In the genomic region with DNA sequence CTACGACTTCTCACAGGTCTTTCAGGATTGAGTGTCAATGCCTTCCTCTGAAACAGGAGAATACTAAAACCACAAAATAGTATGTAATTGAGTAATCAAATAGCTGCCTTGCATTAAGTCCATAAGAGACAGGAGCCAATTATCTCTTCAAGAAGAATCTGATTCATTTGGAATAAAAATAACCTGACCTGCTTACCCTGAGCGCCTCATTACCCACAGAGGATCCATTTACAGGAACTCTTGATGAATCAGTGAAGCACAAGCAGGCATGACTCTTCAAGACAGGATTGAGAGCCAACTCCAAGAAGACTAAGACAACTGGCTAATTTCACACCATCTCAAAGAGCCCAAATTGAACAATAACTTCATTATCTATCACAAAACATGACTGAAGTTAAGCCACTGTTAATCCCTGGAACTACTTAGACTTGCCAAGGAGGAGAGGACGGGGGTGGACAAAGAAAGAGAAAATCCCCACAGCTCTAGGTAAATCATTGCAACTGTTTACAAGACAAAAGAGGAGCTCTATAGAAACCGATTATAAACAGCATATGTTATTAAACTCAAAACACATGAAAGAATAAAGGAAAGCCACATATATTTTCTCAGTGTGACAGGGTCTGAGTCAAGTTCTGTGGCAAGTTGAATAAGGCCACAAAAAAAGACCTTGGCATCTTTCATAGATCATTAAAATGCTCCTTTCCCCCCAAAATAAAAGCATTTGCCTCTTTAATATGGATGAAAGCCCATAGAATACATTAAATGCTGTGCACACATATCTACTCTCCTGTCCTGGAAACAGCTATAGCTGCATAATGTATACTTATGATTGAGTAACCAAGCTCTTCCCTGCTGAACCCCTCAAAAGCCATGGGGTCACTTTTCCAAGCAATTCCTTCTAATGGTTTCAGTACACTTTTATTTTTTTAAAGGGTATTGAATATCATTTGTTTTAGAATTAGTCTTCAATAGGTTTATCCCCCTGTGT, we compare ENCODE assay signal across 19 mouse cellular contexts.
DNase-seq lines count a peak whose midpoint lies in the region; ATAC-seq and TF ChIP-seq lines count a peak whose summit lies in the region.
"Had no signal": no experiment of that assay in that cellular context is flagged by ENCODE, and none has a peak within 500 bp of the region (broad histone marks: within the 10 kb centered on the region; RNA-seq: fewer than 3 reads in every experiment).

No protein-coding gene starts in this region.

- peak; percentile 62; the same call in 1 of the 2 replicates for ATAC-seq in kidney, embryonic 15.5 days (replicated peaks; ENCODE audit: low FRiP score)
- peak; percentile 28; the same call in 1 of the 2 replicates for ATAC-seq in forebrain, embryonic 16.5 days
- ATAC-seq: CD4-positive, CD25-positive, alpha-beta regulatory T cell, adult 4 months; intestine, embryonic 15.5 days; liver, postnatal 0 days had no signal

- no peaks in the 10 kb centered on the region for H3K79me3 ChIP-seq in C2C12 (ENCODE audit: low read depth)

- no peak overlapping the region for H3K4me2 ChIP-seq in kidney, embryonic 15.5 days
- no peak overlapping the region for H3K4me2 ChIP-seq in forebrain, embryonic 16.5 days (ENCODE audit: low read length)
- H3K4me2 ChIP-seq: heart, embryonic 12.5 days; intestine, embryonic 15.5 days; limb, embryonic 15.5 days had no signal

- no peak overlapping the region for H3K27ac ChIP-seq in kidney, embryonic 15.5 days
- H3K27ac ChIP-seq in kidney, adult 2 months (ENCODE audit: insufficient read depth, low read depth, low read length) = no peak overlapping the region
- no peak overlapping the region for H3K27ac ChIP-seq in forebrain, embryonic 16.5 days (ENCODE audit: low read length)
- H3K27ac ChIP-seq: intestine, embryonic 15.5 days; limb, embryonic 15.5 days had no signal

- no peak overlapping the region for H3K4me3 ChIP-seq in kidney, embryonic 15.5 days (replicated peaks)
- no peak overlapping the region for H3K4me3 ChIP-seq in kidney, adult 2 months (ENCODE audit: insufficient read depth, low read depth, low read length)
- no peak overlapping the region for H3K4me3 ChIP-seq in C2C12 (ENCODE audit: insufficient read depth, poor library complexity, severe bottlenecking)
- H3K4me3 ChIP-seq in forebrain, embryonic 16.5 days (replicated peaks; ENCODE audit: low read length) = no peak overlapping the region
- H3K4me3 ChIP-seq: heart, embryonic 12.5 days; intestine, embryonic 15.5 days; limb, embryonic 15.5 days had no signal

- no peaks in the 10 kb centered on the region for H3K9me3 ChIP-seq in kidney, embryonic 15.5 days (replicated peaks)
- no peaks in the 10 kb centered on the region for H3K9me3 ChIP-seq in forebrain, embryonic 16.5 days (ENCODE audit: control insufficient read depth, low read length)
- H3K9me3 ChIP-seq: heart, embryonic 12.5 days; intestine, embryonic 15.5 days; limb, embryonic 15.5 days had no signal

- no peak overlapping the region for H3K9ac ChIP-seq in kidney, embryonic 15.5 days
- H3K9ac ChIP-seq in forebrain, embryonic 16.5 days (replicated peaks; ENCODE audit: low read depth, low read length) = no peak overlapping the region
- H3K9ac ChIP-seq: heart, embryonic 12.5 days; intestine, embryonic 15.5 days; limb, embryonic 15.5 days; liver, postnatal 0 days had no signal

- no peaks in the 10 kb centered on the region for H3K36me3 ChIP-seq in kidney, embryonic 15.5 days
- H3K36me3 ChIP-seq in kidney, adult 2 months (ENCODE audit: control insufficient read depth, insufficient read depth, low read length) = no peaks in the 10 kb centered on the region
- no peaks in the 10 kb centered on the region for H3K36me3 ChIP-seq in C2C12 (ENCODE audit: control insufficient read depth, insufficient read depth)
- no peaks in the 10 kb centered on the region for H3K36me3 ChIP-seq in forebrain, embryonic 16.5 days (ENCODE audit: control insufficient read depth, insufficient read depth)
- H3K36me3 ChIP-seq: heart, embryonic 12.5 days; intestine, embryonic 15.5 days; limb, embryonic 15.5 days had no signal

- no peaks in the 10 kb centered on the region for H3K27me3 ChIP-seq in kidney, embryonic 15.5 days
- no peaks in the 10 kb centered on the region for H3K27me3 ChIP-seq in kidney, adult 2 months (replicated peaks; ENCODE audit: control insufficient read depth, insufficient read depth, low read length)
- H3K27me3 ChIP-seq in C2C12 (ENCODE audit: control insufficient read depth, insufficient read depth, insufficient read length) = no peaks in the 10 kb centered on the region
- no peaks in the 10 kb centered on the region for H3K27me3 ChIP-seq in forebrain, embryonic 16.5 days (replicated peaks; ENCODE audit: control insufficient read depth, insufficient read depth, low read length)
- H3K27me3 ChIP-seq: heart, embryonic 12.5 days; intestine, embryonic 15.5 days; limb, embryonic 15.5 days had no signal

- no peak for DNase-seq in kidney, adult 2 months
- peak; percentile 8 for DNase-seq in brain, adult 2 months (ENCODE audit: low read depth, low spot score)
- no peak for DNase-seq in adrenal gland, adult 2 months
- no peak for DNase-seq in lung, adult 18-20 months
- DNase-seq: cerebellum, postnatal 25 days; gastrocnemius, postnatal 25 days; heart, postnatal 36 days; kidney, postnatal 14 days; layer of hippocampus, adult 9-11 months; liver, postnatal 0 days; lung, postnatal 36 days; right cerebral cortex, postnatal 25 days had no signal

- H3K79me2 ChIP-seq in C2C12 (ENCODE audit: control insufficient read depth, insufficient read depth) = no peaks in the 10 kb centered on the region

- WGBS in kidney, embryonic 15.5 days = 70% methylated on average over 4 of the region's 4 CpGs
- WGBS in kidney, adult 2 months = 58% methylated on average over 4 of the region's 4 CpGs
- WGBS in forebrain, embryonic 16.5 days = 12% methylated on average over 4 of the region's 4 CpGs

- no peaks in the 10 kb centered on the region for H3K4me1 ChIP-seq in kidney, embryonic 15.5 days
- no peaks in the 10 kb centered on the region for H3K4me1 ChIP-seq in kidney, adult 2 months (ENCODE audit: control insufficient read depth, insufficient read depth, low read length)
- H3K4me1 ChIP-seq in forebrain, embryonic 16.5 days (replicated peaks; ENCODE audit: control insufficient read depth, insufficient read depth, low read length) = no peaks in the 10 kb centered on the region
- H3K4me1 ChIP-seq: heart, embryonic 12.5 days; intestine, embryonic 15.5 days; limb, embryonic 15.5 days had no signal

- no peak for TF ChIP-seq CTCF in kidney, adult 2 months (conservative IDR thresholded peaks at IDR 0.05; ENCODE audit: insufficient read depth, insufficient read length, low read depth, low read length)
- no peak for TF ChIP-seq CTCF in C2C12 (IDR thresholded peaks at IDR 0.05; ENCODE audit: control insufficient read depth, insufficient read depth, insufficient read length)

- no peak overlapping the region for H3ac ChIP-seq in C2C12 (ENCODE audit: control insufficient read depth, insufficient read length, low read depth)

- TF ChIP-seq POLR2A in kidney, adult 2 months (IDR thresholded peaks at IDR 0.05; ENCODE audit: low read depth, low read length) = no peak

TF ChIP-seq in C2C12, 6 proteins besides CTCF, POLR2A, EP300 and RAD21:
- TF ChIP-seq FOSL1 (IDR thresholded peaks at IDR 0.05; ENCODE audit: insufficient read depth, low read length, poor library complexity, severe bottlenecking) (peak; percentile 79), MYOD1 (IDR thresholded peaks at IDR 0.05; ENCODE audit: control insufficient read depth, insufficient read length, low read depth) (peak; percentile 31), USF1 (IDR thresholded peaks at IDR 0.05; ENCODE audit: low read depth) (no peak), MAX (IDR thresholded peaks at IDR 0.05) (peak; percentile 37), CEBPB (IDR thresholded peaks at IDR 0.05; ENCODE audit: low read depth) (peak; percentile 61), MYOG (IDR thresholded peaks at IDR 0.05; ENCODE audit: control insufficient read depth, extremely low read depth, insufficient read length) (no peak)
TF ChIP-seq in C2C12: peak in this region for 4.
